Mouse (Mus musculus): ENCODE data around the gene Slc24a3.

The Slc24a3 gene

DNA sequence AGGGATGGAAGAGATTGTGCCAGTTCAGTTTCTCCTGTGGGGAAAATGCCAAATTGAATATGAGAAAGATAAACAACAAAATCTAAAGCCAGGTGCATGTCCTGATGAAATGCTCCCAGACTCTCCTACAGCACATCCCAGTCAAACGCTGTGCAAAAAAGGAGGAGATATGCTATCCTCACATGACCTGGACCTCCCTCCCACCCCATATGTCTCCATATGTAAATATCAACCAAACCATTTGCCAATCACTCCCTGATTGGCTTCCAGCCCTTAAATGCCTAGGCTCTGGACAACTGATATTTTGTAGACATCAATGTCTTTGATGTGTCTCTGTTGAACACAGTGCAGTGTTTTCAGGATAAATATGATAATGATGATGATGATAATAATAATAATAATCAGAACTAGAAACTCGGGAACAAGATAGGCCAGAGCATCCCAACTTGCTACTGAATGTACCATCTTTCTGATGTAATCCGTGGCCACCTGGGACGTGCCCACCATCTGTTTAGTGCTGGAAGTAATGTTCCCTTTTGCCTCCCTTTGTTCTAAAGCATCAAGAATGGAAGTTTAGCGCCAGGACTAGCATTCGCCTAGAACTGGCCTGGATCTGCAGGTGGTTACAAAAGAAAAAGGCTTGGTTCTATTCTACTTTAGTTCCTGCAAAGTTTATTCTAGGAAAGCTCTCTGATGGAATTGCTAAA lies 190.8 kb downstream of the Slc24a3 start:
- no peak for DNase-seq (ENCODE audit: low spot score)

DNA sequence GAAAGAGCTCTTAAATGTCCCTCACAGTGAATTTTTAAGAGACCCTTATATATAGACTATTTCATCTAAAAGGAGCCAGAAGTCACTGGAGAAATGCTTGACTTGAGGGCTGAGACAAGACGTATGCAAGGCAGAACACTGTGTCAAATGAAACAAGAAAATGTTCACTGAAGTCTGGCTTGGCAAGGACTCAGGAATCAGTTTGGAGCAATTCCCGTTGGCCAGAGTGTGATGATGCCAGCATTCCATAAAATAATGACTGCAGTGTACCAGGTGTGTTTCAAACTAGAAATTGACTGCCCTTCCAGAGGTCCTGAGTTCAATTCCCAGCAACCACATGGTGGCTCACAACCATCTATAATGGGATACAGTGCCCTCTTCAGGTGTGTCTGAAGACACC lies 196.1 kb downstream of the Slc24a3 start:
- DNase-seq (ENCODE audit: low spot score): no peak

DNA sequence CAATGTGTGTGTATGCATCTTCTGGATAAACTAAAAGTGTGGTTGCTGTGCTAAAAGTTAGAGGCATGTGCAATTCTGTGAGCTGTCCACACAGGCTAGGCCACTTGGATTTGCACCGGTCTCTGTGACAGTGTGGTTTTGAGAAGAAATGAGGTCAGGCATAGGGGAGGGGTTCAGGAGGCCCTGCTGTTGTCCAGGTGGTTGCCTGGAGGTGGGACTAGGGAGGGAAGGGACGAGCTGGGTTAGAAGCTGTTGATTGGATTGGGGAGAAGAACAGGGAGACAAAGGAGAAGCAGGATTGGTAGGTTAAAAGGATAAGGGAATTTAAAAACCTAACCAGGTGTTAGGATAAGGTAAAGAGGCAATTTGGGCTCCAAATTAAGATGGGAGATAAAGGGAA lies 201.1 kb downstream of the Slc24a3 start:
- no peak for DNase-seq (ENCODE audit: low spot score)

DNA sequence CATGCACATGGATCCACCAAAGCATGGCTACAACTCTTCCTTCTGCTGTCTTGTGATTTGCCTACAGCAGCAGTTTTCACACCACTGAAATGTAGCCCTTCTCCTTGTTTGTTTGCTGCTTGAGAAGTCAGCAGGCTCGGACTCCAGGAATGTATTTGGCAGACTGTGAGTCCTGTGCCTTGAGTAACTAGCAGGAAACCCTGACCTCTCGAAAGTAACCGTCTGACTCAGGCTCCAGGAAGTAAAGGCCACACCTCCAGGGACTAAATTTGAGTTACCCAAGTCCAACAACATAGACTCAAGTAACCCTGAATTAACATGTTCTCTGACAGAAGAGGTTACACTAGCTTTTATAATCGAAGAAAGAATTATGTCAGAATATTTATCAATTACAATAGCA lies 203.2 kb downstream of the Slc24a3 start:
- no peak for DNase-seq (ENCODE audit: low spot score)

DNA sequence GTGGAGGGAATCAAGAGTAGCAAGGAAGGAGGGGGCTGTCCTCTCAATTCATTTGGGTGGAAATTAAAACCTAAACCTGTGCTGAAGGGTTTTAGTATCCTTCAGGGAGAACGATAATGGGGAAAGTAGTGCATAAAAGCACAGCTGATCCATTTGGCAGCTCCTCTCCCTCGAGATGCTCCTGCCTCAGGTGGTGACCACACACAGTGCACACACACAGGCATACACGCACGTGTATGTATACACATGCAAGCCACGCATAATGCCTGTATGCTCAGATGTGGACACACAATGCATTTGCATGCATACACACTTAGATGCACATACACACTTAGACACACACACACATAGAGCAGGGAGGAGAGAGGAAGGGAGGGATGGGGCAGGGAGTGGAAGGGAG lies 206.2 kb downstream of the Slc24a3 start:
- DNase-seq (ENCODE audit: low spot score): no peak

DNA sequence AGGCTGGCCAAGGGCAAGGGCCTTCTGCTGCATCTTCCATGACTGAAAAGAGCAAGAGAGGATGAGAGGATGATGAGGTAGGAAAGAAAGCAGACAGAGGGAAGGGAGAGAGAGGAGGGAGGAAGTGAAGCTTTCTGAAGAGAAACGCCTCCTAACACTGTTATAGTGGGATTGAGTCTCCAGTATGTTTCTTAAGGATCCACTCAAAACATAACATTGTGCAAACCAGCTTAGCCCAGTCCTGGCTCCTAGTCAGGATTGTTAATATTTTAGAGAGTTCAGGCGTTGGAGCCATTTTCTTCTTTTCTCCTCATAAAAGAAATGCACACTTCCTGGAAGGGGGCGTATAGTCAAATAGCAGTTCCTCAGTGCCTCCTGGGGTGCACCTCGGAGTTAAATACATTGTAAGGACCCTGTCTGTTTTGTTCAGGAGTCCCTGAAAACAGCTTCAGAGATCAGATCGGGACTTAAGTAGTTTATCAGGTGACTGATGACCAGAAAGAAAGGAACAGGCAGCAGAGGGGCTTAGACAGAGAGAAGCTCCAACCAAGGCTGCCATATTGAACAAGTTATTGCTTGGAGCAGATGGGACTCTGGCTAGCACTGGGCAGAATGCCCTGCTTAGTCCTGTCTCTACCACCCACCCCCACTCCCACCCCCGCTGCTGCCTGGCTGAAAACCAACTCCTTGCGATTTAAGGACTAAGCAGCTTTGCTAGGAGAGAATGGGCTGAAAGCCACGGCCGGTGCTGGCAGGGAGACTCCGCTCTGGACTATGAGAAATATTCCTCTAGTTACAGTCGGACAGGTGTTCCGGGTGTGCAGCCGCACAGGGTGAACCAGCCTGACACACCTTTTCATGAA lies 215.6 kb downstream of the Slc24a3 start:
- DNase-seq (ENCODE audit: low spot score): peak; percentile 9

DNA sequence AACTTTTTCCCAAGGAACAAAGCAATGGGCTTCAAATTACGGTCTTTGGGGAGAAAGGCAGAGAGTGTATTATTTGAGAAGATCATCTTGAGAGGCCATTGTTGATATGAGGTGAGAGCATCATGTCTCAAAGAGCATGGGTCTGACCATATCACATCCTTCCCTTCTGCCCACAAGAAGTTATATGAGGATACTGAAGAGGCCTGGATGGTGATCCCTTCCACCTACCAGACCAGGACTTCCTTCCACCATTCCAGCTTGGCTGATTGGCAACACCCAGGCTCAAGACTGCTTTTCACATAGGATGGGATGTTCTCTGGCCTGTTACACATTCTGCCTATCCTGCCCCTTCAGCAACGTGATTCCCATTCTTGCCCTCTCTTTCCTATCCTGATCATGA lies 216.7 kb downstream of the Slc24a3 start:
- DNase-seq (ENCODE audit: low spot score): no peak

DNA sequence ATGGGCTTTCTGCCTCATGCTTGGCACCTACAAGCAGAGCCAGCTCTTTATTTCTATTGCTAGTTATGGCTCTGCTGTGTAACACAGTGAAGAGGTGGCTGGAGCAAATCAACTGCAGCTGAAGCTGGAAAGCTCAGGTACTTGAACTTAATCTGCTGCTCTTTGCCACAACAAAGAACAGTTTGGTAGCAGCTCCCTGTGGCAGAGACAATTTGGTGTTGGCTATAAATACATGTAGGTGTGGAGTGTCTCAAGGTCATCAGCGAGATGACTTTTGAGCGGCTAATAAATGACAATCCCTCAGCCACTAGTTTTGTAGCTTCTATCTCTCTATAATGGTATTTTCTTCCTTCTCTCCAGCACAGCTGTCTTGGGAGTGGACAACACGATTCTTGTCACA lies 217.7 kb downstream of the Slc24a3 start:
- no peak for DNase-seq (ENCODE audit: low spot score)

DNA sequence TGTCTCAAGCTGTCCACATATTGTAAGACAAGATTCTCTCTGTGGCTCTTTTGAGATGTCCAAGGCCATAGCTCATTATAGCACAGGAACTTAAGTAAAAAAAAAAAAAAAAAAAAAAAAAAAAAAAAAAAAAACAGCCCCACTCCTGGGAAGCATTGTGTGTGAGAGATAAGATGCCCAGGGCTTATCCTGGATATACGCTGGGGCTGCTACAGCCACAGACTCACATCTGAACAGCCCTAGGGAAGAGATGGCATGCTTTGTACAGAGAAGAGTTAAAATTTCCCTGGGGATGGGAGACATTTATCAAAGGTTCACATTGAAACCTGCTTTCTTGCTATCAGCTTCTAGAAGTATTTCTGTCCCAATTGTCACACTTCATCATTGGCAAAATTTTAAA lies 218.2 kb downstream of the Slc24a3 start:
- no peak for DNase-seq (ENCODE audit: low spot score)

DNA sequence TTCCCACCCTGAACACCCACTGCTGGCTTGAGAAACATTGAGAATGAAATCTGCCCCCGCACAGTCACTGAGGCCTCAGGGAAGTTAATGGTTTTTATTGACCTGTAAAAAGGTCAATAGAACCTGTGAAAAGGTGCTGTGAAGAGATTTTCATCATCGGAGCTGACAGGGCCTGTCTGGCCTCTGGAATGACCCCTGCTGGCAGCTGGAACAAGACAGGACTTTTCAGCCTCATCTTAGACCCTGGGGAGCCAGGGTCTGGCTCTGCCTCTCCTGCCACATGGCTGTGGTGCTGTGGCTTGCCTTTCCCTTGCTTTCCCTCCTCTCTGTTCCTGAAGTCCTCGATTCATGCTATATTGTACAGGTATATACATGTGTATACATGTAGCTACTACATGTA lies 228.2 kb downstream of the Slc24a3 start:
- no peak for DNase-seq (ENCODE audit: low spot score)

DNA sequence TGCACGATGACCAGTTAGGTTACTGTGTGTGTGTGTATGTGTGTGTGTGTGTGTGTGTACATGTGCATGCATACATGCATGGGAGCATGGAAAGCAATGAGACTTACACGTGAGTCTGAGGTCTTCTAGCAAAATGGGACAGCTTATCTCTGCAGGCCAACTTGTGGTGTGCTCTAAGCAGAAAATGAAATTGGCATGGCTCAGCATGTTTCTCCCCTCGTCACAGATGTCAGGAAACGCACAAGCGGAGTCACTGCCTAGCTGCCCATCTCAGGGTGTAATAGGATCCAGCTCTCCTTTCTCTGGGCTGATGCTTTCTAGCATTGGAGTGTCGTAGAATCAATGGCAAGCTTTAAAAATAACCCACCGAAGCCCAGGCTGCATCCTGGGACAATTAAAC lies 229.0 kb downstream of the Slc24a3 start:
- no peak for DNase-seq (ENCODE audit: low spot score)

DNA sequence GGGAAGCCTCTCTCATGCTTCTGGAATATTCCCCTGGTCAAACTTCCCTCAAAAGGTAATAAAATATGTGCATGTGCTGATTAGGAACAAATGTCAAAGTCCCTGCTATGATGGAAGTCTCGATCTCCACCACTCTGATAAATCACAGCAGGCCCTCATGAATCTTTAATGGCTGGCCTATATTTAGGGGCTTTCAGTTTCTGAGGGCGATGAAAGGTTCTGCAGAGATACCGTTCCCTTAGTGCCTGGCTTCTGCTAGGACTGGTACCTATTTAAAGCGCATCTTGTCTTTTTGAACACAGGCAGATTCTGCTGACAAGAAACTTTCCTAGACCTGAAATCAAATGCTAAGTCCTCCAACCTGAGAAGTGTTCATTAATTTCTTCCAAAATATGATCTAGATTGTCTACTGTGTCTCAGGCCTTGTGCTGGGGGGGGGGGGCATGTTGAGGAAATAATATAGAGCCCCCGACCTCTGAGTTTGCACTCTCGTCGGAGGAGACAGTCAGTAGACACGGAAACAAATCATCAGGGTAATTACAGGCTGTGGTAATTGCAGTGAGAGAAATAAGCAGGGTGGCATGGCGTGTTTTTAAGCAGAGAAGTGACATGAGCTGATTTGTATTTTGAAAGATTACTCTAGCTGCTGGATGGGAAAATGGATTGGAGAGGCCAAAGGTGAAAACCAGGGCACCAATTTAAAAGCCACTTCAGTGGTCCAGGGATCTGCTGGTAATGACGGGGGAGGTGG lies 230.1 kb downstream of the Slc24a3 start:
- DNase-seq (ENCODE audit: low spot score): no peak

DNA sequence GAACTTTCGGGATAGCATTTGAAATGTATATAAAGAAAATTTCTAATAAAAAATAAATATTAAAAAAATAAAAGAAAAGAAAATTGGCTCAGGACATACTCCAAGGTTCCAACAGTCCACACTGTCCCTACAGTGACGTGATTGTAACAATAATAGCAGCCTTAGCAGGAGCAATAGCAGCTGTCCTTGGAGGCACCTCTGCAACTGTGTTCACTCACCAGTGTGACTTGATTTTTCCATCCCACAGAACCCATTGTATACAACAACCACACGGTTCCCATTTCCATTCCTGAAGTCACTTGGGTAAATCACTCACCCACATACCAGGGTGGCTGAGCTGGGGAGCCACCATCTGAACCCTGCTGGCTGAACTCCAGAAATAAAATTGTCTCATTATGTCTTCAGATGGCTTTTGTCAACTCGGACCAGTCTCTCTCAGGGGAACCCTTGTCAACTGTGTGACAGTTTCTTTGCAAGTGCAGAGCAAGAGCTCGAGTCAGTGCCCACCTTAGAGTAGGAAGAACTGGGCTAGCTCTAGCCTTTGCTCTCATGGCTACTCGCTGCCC lies 233.8 kb downstream of the Slc24a3 start:
- no peak for DNase-seq (ENCODE audit: low spot score)

DNA sequence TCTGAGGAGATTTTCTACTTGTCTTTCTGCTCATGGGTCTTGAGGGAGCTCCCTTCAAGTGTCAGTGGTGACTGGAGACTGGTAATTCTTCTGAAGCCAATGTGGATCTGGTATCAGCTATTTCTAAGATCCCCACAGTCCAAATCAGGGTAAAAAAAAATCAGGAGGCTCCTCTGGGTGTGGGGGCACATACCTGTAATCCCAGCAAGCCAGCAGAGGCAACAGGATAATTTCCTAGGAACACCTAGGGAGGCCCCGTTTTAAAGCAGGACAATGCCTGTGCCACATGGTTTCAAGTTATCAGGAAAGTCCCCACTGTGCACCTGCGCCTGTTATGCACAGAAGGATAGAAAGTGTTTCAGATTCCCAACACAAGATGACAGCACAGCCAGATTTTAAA lies 234.4 kb downstream of the Slc24a3 start:
- no peak for DNase-seq (ENCODE audit: low spot score)

DNA sequence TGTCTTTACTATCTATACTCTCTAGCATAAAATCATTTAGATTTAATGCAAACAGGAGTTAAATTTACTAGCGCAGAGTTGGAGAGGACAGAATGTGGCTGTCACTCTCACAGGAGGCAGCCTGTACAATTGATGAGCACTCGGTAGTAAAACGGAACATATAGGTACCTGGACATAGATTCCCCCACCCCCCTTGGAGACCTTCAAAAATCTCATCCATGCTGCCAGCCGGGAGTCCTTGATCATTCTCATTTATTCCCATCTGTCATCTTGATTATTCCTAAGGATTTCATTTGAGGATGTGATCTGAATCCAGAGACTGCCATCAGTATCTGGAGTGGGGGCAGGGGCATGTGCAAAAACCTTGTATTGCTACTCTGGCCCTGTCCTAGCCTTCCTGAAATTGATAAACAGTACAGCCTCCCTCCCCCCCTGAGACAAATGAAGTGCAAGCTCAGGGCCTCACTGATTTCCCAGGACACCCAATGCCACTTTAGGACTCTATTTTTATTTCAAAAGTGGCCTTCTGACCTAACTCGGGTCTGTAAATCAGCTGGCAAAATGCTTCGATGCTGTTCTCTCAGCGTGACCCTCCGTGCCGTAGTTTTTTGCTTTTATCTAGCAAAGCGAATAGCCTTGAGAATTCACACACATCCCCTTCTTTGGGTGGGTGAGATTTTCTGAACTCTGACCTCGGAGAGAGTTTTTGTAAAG lies 237.4 kb downstream of the Slc24a3 start:
- no peak for DNase-seq (ENCODE audit: low spot score)

DNA sequence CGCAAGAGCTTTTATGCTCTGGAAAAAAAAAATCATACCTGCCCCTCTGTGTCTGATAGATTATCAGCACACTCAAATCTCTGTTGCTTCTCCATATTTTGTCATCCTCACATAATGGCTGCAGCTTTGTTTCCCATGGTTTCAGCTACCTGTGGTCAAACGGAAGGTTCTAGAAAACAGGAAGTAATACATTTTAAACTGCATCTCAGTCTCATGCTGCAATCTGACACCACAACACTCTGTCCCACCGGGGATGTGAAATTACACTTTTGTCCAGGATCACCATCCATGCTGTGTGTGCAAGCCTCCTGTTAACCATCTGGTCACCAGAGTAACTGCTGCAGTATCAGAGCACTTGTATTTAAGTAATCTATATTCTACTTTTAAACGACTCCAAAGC lies 238.2 kb downstream of the Slc24a3 start:
- DNase-seq (ENCODE audit: low spot score): no peak

DNA sequence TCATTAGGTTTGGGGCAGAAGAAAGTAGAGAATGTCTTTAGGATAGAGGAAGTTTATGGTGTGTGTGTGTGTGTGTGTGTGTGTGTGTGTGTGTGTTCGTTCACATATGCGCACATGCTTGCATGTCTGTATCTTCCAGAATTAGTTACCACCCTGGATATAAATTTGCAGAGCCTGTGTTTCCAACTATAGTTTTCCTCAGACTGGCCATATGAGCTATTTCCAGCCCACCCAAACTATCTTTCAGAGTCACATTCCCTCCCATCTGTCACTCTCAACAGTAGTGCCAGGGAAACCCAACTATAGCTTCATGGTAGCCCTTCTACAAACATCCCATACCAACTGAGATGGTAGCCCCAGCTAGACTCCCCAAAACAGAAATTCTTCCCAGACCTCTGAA lies 250.2 kb downstream of the Slc24a3 start:
- DNase-seq (ENCODE audit: low spot score): no peak

DNA sequence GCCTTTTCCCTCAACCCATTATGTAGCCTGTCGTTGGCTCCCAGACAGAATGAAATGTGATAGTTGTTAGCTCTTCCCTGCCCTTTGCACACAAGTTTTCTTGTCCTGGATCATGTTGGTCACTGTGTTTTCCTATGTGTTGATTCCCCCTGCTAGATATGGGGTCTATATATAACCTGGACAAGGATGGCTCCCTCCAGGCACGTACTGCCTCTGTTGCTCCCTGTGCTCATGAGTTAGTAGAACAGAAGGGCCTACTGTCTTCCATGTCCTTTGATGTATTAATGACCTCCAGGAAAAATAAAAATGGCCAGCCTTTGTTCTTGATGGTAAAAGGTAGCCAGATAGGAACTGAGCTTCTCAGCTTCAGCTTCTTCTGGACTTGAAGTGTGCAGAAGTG lies 251.5 kb downstream of the Slc24a3 start:
- no peak for DNase-seq (ENCODE audit: low spot score)

DNA sequence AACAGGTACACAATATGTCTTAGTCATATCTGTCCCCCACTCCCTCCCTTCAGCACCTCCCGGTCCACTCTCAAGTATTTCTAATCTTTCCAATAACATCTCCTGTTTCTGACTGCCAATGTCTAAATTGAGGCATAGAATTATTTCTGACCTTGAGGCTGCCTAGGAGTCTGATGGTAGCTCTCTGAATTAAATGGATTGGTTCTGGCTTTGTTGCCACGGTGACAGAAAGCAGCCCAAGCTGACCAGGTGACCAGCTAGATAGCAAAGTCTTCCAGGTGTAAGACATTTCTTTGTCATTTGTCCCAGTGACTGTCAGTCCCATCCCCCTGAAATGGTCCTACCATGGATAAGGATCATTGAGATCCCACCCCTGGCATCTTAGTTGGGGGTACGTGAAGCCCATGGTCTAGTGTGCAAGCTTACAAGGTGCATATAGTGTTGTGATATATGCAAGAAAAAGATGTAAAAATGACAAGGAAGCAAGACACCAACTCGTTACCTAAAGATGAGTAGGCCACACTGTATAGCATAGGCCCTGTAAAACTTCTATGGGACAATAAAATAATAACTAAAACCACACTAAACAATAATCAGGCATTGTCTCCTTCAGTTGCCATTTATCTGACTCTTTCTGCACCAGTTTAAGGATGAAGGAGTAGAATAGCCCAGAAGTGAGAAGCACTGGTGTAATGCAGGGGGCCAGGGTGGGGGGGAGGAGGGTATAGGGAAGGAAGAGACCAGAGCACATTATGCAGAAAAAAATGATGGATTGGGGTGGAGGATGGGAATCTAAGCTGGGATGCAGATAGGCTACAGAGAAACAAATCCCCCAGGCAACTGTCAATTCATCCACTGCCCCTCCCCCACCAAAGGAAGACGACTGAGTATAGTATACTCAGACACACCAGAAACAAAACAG lies 253.7 kb downstream of the Slc24a3 start:
- no peak for DNase-seq (ENCODE audit: low spot score)

DNA sequence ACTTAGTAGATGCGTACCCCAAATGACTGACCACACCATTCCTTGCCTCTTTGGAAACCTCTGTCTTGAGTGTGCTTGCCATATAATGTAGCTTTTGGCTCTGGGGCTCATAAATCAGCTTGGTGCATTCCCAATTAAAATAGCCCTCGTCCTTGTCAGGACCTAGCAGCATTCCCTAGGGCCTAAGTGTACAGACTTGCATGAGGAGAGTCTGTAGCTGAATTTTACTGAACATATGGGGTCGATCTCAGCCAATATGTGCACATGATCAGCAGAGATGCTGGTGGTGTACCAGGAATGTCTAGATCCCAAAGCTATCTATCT lies 254.3 kb downstream of the Slc24a3 start:
- no peak for DNase-seq (ENCODE audit: low spot score)

DNA sequence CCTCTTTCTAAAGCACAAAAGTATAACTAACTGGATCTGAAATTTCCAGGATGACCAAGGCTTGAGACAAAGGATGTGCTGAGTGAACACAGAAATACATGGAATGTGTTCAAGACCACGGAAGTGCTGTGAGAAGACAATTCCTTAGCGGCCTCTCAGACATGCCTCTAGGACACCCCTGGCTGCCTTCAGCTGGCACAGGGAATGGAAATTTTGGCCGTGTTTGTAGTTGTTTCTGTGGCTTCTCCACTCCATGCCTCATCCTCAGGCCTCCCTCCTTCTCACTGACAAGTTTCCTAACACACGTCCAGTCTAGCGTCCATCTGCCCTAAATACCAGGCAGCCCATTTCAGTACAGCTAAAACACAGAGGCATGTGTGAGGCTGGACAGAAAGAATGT lies 262.4 kb downstream of the Slc24a3 start:
- no peak for DNase-seq (ENCODE audit: low spot score)

All from ovary, postnatal 36 days (tissue).